Mouse (Mus musculus): ENCODE measurements at regions not wholly inside any gene's neighbourhood (a gene's known extent, or its start where the extent isn't known, plus 50 kb on each side); places are given as distances from the start of the nearest gene placed in this dataset.

GRCm38 (mm10) chr1:126947860-126948259, 117.3 kb upstream of the Nckap5 start:
- no peak for TF ChIP-seq CTCF (IDR thresholded peaks at IDR 0.05; ENCODE audit: borderline replicate concordance, control insufficient read depth, extremely low read depth, insufficient read depth, low read length, poor library complexity)
- TF ChIP-seq POLR2A (IDR thresholded peaks at IDR 0.05; ENCODE audit: control insufficient read depth, extremely low read depth, insufficient read depth, low read length, poor library complexity) = no peak

All from thymus, adult 2 months (tissue).